Mouse (Mus musculus) Patski (cell line): Measurements from ENCODE around the gene Uba3. TPM values are rescaled to one million over a fixed set of nuclear protein-coding genes. Genes with fewer than 3 reads are reported as not detected.

Source experiments
- ATAC-seq: fragments of 100-300 bp; one replicate; pipeline ENCODE4 v1.8.0; 2021
- CTCF ChIA-PET: fragments of 350-600 bp; sonication (Branson Sonifier 250); formaldehyde crosslinking; loops from one replicate; lab custom pipeline; 2022; ENCODE audit warnings: inconsistent platforms; lab: Charles Lee
- POLR2A ChIA-PET: fragments of 350-600 bp; sonication (Branson Sonifier 250); formaldehyde crosslinking; loops from one replicate; lab custom pipeline; 2022; ENCODE audit warnings: antibody characterized with exemption, inconsistent platforms; lab: Charles Lee
- DNase-seq: peaks from one replicate; pipeline ENCODE4 v3.0.0-alpha.2; 2011; ENCODE audit warnings: low read depth, low spot score
- H3K27me3 ChIP-seq: fragments of 371-371 bp; one replicate; pipeline ENCODE4 v1.5.1; 2021
- CTCF ChIP-seq: fragments of 100-300 bp; IDR thresholded peaks from one replicate; pipeline ENCODE4 v1.5.1; 2021
- in situ Hi-C: fragments of 300-500 bp; cut with MboI; formaldehyde crosslinking; loops from 3 replicates; pipeline ENCODE4 v1.11.1; 2018; ENCODE audit warnings: low pct_unique_long_range_greater_than_20kb, mixed read lengths
- polyA plus RNA-seq: library from polyadenylated mRNA; unstranded; gene quantifications from one replicate; pipeline ENCODE4 v1.2.3, GENCODE M21; 2021

Uba3 gene
- polyA plus RNA-seq, 1 experiment from 2014 or later: 118 TPM

- no peak for TF ChIP-seq CTCF
- H3K27me3 ChIP-seq: no peaks in the 10 kb centered on the region
- CTCF ChIA-PET: no interaction called here
- in situ Hi-C loops: no loop called here
- POLR2A ChIA-PET: no interaction called here
- DNase-seq (no peak), ATAC-seq (no peak)
Observed at GRCm38 (mm10) chr6:97142611-97143010, 62.8 kb downstream of the Uba3 start.

- ChIA-PET CTCF (no interaction called here), POLR2A (no interaction called here)
- in situ Hi-C loops: no loop called here
- DNase-seq (no peak), ATAC-seq (no peak)
- no peaks in the 10 kb centered on the region for H3K27me3 ChIP-seq
- TF ChIP-seq CTCF: no peak
Observed at GRCm38 (mm10) chr6:97141811-97142210, 63.6 kb downstream of the Uba3 start.

Other genes with a start within 250 kb of the Uba3 start
- not detected for gene Fam19a4, start 145.2 kb downstream of the Uba3 start, polyA plus RNA-seq
- 38.3 TPM for gene Eogt, start 56.5 kb downstream of the Uba3 start, polyA plus RNA-seq
- gene Tmf1, start 26.5 kb downstream of the Uba3 start, polyA plus RNA-seq: 49.1 TPM
- gene Arl6ip5, start 5.0 kb upstream of the Uba3 start, polyA plus RNA-seq: 165 TPM
- gene Lmod3, start 47.1 kb upstream of the Uba3 start, polyA plus RNA-seq: not detected